Mouse (Mus musculus): Measurements from ENCODE around the gene Camk1g.

The Camk1g gene

GRCm38 (mm10) chr1:193373906-193374413 is 3.9 kb upstream of the Camk1g start:
- DNase-seq (ENCODE audit: low spot score) = no peak

DNA sequence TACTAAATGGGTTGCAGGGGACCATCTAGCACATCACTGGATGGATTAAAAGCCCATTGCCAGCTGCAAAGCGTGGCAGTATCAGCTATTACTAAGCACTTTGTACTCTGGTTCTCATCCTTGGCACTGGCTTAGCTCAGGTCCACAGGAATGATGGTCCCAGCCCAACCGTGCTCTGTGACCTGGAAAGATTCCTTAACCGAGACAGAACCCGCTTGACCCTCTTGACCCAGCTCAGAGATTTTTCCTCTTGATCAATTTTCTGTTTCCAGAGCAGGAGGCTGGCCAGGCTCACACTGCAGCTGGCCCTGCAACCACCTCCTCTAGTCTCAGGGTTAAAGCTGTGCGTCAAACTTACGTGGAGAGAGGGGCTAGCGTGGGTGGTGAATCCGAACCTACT is 1.0 kb downstream of the Camk1g start:
- no peak for DNase-seq (ENCODE audit: low spot score)

GRCm38 (mm10) chr1:193368055-193368454 is 2.0 kb downstream of the Camk1g start:
- DNase-seq (ENCODE audit: low spot score) = no peak

GRCm38 (mm10) chr1:193363801-193364231 is 6.3 kb downstream of the Camk1g start:
- peak; percentile 33 for DNase-seq (ENCODE audit: low spot score)

DNA sequence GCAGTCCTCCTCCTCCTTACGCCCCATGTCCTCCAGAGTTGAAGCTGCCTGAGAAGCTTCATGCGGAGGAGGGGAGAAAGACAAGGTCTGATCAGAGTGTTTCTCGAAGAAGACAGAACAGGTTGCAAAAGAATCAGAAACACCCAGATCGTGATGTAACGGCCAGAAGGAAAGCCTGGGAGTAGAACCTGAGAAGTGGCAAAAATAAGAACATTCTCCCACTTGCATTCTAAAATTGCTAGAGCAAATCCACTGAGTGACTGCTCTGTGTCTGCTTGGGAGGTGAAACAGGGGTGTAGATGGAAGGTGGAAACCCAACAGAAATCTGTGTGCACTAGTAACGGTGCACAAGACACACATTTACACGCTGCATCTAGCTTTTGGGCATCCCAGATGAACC is 8.0 kb downstream of the Camk1g start:
- DNase-seq (ENCODE audit: low spot score) = no peak

DNA sequence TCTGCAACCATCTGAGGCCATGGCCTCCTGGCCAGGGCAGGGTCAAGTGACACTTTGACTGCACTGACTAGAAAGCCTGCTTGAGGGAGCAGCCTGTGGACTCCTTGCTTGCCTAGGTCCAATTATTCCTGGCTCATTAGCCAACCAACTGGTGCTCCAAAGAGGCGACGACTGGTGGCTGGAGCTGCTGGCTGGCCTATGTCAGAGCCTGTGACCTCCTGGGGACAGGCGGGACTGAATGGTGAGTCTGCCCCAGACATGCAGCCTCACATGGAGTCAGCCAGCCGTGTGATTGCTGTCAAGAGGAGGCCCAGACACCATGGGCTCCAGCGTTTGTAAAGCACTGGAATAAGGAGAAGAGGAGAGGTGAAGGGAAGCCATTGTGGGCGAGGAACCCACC is 8.9 kb downstream of the Camk1g start:
- DNase-seq (ENCODE audit: low spot score) = no peak

DNA sequence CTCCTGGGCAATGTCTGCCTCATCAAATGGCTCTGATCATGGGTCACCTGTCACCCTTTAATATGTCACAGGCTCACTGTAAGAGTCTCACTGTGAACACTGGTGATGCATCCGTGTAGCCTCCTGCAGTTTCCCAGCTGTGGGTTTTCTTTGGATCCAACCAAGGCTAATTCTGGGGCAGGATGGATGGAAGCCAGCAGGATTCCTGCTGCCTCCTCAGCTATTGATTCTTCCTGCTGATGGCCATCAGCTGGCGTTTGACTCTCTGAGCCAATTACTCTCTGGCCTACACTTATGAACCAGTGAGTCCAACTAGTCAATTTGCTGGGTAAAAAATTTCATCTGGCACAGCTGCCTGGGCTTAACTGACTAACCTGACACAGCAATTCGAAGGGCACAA is 10.9 kb downstream of the Camk1g start:
- DNase-seq (ENCODE audit: low spot score) = no peak

GRCm38 (mm10) chr1:193351583-193351982 is 18.5 kb downstream of the Camk1g start:
- no peak for DNase-seq (ENCODE audit: low spot score)

- no peak for DNase-seq (ENCODE audit: low spot score)
Measured at GRCm38 (mm10) chr1:193350546-193350801, 19.6 kb downstream of the Camk1g start.

- DNase-seq (ENCODE audit: low spot score) = no peak
Measured at GRCm38 (mm10) chr1:193349702-193350545, 20.2 kb downstream of the Camk1g start.

DNA sequence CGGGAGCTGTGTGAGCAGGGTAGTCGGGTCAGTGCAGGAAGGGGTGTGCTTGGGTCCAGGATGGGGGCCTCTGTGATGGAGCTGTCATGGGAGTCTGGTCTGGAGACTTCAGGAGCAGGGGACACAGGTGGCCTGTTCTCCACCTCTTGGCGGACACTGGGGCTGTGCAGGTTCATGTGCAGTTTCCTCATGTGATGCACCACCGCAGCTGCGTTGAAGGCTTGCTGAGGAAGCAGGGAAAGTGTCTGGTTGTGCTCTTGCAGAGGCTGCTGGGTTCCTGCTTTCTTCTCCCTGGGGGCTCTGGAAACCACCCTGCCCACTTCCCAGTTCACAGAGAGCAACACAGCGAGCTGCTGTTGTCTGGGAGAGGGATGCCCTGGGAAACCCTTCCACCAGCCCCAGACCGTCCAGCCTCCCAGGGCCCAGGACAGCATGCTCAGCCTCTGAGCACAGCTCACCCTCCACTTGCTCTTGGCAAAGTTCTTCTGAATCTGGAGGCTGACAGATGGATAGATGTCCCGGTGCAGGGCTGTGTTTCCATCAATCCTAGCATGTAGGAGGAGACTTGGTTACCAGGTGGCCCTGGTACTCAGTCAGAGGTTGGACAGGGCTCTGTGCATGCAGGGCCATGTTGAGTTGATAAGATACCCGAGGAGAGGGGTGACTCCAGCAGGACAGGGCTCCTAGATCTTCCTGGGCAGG is 21.7 kb downstream of the Camk1g start:
- DNase-seq (ENCODE audit: low spot score) = no peak

DNA sequence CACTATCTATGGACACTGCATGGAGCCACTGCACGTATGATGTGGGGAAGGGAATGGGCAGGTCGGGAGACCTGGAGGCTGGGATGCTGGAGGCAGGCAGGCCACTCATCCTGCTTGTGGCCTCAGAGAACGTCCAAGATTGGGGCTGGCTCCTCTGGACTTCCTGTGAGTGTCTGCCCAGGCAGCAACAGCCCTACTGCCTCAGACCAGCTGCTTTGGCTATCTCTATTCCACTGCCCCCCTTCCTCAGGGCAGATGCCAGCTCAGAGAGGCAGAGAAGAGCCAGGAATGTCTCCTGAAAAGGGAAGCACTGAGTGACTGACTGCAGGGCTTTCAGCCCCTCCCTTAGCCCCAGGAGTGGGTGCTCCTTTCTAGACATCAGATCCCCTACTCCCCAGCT is 23.2 kb downstream of the Camk1g start:
- no peak for DNase-seq (ENCODE audit: low spot score)

DNA sequence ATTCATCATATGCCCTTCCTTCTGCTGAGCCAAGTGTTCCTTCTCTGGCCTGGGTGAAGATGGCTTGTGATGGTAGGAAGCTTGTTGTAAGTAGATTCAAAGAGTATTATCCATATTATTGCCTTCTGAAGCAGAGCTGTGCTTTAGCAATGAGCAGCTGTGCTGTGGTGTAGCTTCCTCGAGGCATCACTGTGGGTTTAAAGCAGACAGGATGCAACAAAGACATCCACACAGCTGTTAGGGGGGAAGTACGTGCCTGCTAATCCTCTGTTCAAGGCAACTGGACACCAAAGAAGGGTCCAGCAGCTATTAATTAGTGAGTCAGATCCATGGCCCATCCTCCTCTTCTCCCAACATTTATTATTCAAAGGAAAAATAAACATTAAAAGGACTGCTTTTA is 25.1 kb downstream of the Camk1g start:
- DNase-seq (ENCODE audit: low spot score) = no peak

- DNase-seq (ENCODE audit: low spot score) = no peak
Measured at GRCm38 (mm10) chr1:193343853-193344252, 26.2 kb downstream of the Camk1g start.

DNA sequence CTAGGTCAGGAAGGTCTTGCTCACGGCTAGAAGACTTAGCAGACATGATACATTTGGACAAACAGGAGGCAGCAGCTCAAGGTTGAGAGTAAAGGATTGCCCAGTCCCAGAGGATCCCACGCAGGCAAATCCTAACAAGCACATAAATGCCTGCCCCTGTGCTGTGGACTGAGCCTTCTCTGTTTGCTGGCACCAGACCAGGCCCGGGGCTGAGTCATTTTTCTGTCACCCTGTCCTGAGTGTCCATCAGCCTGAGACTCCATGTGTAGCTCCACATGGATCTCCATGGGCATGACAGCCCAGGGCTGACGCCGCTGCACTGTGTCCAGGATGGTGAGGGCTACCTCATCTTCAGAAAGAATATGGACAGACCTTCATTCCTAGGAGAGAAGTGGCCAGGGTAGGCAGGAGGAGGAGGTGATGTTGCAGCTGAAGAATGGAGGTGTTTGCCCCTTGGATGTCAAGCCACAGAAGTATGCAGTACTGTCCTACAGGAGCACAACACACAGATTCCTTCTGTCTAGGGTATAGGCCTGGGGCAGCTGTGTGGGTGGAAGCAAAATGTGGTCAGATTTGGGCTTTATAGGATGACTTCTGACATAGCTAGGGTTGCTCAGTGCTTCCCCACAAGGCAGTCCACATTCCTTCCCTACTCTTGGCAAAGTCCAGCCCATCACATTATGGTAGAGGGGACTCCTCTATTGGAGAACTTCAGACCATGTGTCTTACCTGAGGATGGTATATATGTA is 27.7 kb downstream of the Camk1g start:
- DNase-seq (ENCODE audit: low spot score) = no peak

DNA sequence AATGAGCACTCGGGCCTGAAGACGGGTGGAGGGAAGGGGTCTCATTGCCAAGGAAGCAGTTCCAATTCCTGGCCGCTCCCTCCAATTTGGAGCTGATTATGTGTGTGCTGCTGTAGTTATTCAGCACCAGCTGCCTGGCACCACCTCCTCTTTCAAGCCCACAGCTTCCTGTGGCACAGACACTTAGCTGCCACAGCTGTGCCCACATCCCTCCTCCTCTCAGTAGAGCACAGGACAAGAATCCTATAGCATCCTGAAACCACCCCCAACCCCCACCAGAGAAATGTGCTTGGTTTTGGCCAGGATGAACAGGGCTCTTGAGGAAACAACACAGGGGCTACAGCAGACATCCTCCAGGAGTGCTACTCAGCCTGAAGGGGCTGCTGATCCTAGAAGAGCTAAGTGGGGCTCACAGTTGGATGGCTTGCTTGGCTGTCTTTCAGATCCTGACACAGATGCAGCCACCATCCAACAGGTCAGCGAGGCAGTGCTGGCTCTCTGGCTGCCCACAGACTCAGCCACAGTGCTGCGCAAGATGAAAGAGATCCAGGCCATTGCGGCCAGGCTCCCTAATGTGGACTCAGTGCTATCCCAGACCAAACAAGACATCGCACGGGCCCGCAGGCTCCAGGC is 31.6 kb downstream of the Camk1g start:
- no peak for DNase-seq (ENCODE audit: low spot score)

GRCm38 (mm10) chr1:193337787-193338310 is 32.2 kb downstream of the Camk1g start:
- DNase-seq (ENCODE audit: low spot score) = no peak

DNA sequence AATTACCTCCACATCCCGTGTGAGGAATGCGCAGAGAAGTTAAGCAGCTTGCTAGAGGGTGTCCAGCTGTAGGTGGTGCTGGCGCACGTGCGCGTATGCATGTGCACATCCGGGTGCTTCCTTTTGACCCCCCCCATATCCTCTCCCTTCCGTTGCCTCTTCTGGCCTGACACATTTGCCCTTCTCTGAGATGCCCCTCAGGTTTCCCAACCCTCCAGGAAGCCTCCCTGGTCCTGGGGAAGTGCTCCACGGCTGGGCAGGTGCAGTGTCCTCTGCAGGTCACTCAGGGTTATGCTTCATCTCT is 33.1 kb downstream of the Camk1g start:
- no peak for DNase-seq (ENCODE audit: low spot score)

DNA sequence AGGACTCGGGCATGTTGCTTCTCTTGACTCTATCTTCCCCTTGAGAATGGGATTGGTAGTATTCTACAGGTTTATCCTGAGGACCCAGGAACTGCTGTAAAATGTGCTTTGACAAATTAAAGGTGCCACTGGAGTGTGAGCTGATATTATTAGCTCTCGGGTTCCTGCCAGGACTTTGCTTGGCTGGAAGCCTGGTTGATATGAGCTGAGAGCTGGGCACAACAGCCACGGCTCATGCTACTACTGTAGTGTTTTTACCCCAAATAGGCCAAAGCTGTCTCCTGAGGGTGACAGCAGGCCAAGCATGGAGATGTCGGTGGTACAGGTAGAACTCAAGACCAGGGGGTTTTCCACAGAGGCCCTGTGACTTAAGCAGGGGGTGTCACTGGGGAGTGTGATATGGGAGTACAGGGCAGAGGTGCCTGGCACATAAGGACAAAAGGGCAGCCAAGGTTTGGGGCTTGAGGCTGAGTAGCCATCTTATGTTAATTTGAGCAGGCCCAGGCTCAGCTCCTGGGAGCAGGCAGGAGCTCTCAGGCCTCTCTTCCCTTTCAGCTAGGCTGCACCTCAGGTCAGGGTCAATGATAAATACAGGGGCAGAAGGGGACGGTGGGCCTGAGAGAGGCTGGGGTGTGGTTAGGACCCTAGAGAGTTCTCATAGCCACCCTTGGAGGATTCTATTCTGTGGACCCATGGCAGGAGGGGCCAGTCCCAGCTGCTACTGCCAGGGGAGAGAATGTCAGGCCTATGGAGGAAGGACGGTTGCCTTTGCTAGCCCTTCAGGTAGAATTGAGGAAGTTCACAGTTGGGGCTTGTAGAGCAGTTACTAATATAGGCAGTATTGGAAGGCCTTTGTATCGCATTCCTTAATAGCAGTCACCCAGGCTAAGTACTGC is 33.7 kb downstream of the Camk1g start:
- DNase-seq (ENCODE audit: low spot score) = no peak

DNA sequence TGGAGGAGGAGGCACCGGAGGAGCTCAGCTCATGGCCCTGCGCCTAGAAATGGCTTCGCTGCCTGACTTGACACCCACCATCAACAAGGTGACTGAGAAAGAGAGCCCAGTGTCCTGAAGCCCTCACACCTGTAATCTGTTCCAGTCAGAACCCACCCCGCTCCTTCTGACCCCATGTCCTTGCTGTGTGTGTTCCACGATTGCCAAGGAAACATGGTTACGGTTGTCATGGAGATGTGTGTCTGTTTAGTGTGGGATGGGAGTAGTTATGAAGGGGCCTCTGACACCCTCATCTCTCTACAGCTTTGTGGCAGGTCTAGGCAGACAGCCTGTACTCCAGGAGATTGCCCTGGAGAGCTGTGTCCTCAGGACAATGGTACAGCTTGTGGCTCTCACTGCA is 35.6 kb downstream of the Camk1g start:
- no peak for DNase-seq (ENCODE audit: low spot score)

GRCm38 (mm10) chr1:193333776-193334175 is 36.3 kb downstream of the Camk1g start:
- no peak for DNase-seq (ENCODE audit: low spot score)

Data from ovary, postnatal 14 days (tissue).